Comparison of ENCODE assay signal across 27 mouse cellular contexts in the genomic region with DNA sequence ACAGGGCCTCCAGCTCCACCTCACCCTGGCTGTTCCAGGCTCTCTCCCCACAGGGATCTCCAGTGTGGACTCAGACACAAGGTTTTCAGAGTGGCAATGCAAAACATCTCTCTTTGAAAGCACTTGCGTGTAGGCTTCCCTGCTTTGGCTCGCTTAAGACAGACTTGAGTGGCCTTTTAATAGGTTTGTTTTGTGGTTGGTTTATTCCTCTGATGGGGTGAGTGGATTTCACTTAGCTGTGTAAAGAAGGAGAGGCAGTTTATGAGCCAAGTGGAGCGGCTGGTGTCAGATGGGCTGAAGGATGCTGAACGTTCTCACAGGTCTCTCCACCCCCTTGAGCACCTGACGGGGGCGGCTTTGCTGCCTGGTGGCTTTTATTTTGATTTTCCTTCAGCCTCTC. TPM values are rescaled to one million over a fixed set of nuclear protein-coding genes. Genes with fewer than 3 reads are reported as not detected.
DNase-seq lines count a peak whose midpoint lies in the region; ATAC-seq and TF ChIP-seq lines count a peak whose summit lies in the region.
"Had no signal": no experiment of that assay in that cellular context is flagged by ENCODE, and none has a peak within 500 bp of the region (broad histone marks: within the 10 kb centered on the region; RNA-seq: fewer than 3 reads in every experiment).

No protein-coding gene starts in this region.

- H3K4me3 ChIP-seq in limb, embryonic 12.5 days (replicated peaks): no peak overlapping the region
- no peak overlapping the region for H3K4me3 ChIP-seq in limb, embryonic 10.5 days
- H3K4me3 ChIP-seq in midbrain, embryonic 11.5 days (ENCODE audit: low read depth, low read length): no peak overlapping the region
- no peak overlapping the region for H3K4me3 ChIP-seq in midbrain, embryonic 15.5 days
- no peak overlapping the region for H3K4me3 ChIP-seq in liver, postnatal 0 days (ENCODE audit: low read depth, low read length)
- H3K4me3 ChIP-seq: embryonic facial prominence, embryonic 12.5 days; embryonic facial prominence, embryonic 15.5 days; gastrocnemius, adult 2 months; heart, embryonic 13.5 days had no signal

- H3K9ac ChIP-seq in limb, embryonic 12.5 days (replicated peaks): no peak overlapping the region
- H3K9ac ChIP-seq in midbrain, embryonic 11.5 days (ENCODE audit: low read length): no peak overlapping the region
- no peak overlapping the region for H3K9ac ChIP-seq in midbrain, embryonic 15.5 days
- no peak overlapping the region for H3K9ac ChIP-seq in liver, postnatal 0 days (replicated peaks)
- H3K9ac ChIP-seq: embryonic facial prominence, embryonic 12.5 days; embryonic facial prominence, embryonic 15.5 days; forebrain, postnatal 0 days; heart, embryonic 13.5 days; hindbrain, embryonic 14.5 days had no signal

- no peak for TF ChIP-seq EP300 in liver, postnatal 0 days (IDR thresholded peaks at IDR 0.05; ENCODE audit: low read depth)

- 0 out of 2 replicates have a peak overlapping the region, but pooled peaks have one; percentile 14 for H3K27ac ChIP-seq in limb, embryonic 12.5 days
- no peak overlapping the region for H3K27ac ChIP-seq in limb, embryonic 10.5 days
- no peak overlapping the region for H3K27ac ChIP-seq in midbrain, embryonic 11.5 days (ENCODE audit: low read depth, low read length)
- H3K27ac ChIP-seq in midbrain, embryonic 15.5 days: no peak overlapping the region
- H3K27ac ChIP-seq in liver, postnatal 0 days (ENCODE audit: low read depth): no peak overlapping the region
- H3K27ac ChIP-seq: embryonic facial prominence, embryonic 12.5 days; embryonic facial prominence, embryonic 15.5 days; heart, embryonic 13.5 days; hindbrain, embryonic 14.5 days; hindbrain, postnatal 0 days had no signal

- 72% methylated on average over 6 of the region's 6 CpGs for WGBS in limb, embryonic 12.5 days
- WGBS in limb, embryonic 10.5 days: 89% methylated on average over 6 of the region's 6 CpGs
- 88% methylated on average over 6 of the region's 6 CpGs for WGBS in midbrain, embryonic 11.5 days
- WGBS in midbrain, embryonic 15.5 days: 92% methylated on average over 6 of the region's 6 CpGs
- 85% methylated on average over 6 of the region's 6 CpGs for WGBS in liver, postnatal 0 days (ENCODE audit: insufficient replicate concordance)

- no peak for DNase-seq in limb, embryonic 10.5 days (ENCODE audit: low spot score)
- DNase-seq in midbrain, embryonic 11.5 days (ENCODE audit: low spot score, missing footprints): peak; percentile 49
- DNase-seq in lung, postnatal 36 days: peak; percentile 32
- no peak for DNase-seq in liver, postnatal 0 days
- DNase-seq: adrenal gland, postnatal 10 days; adrenal gland, postnatal 36 days; B cell, adult 2 months; cerebellum, adult 18-20 months; cerebellum, adult 9-10 months; cerebellum, postnatal 14 days; forebrain, postnatal 0 days; gastrocnemius, adult 2 months; gastrocnemius, postnatal 14 days; heart, adult 18-20 months; heart, postnatal 14 days; heart, postnatal 4 days had no signal

- no peaks in the 10 kb centered on the region for H3K36me3 ChIP-seq in limb, embryonic 12.5 days
- H3K36me3 ChIP-seq in limb, embryonic 10.5 days: no peaks in the 10 kb centered on the region
- no peaks in the 10 kb centered on the region for H3K36me3 ChIP-seq in midbrain, embryonic 11.5 days (ENCODE audit: control insufficient read depth, insufficient read depth, low read length)
- H3K36me3 ChIP-seq in midbrain, embryonic 15.5 days (replicated peaks): no peaks in the 10 kb centered on the region
- no peaks in the 10 kb centered on the region for H3K36me3 ChIP-seq in liver, postnatal 0 days (replicated peaks; ENCODE audit: insufficient read depth, low read length)
- H3K36me3 ChIP-seq: embryonic facial prominence, embryonic 12.5 days; embryonic facial prominence, embryonic 15.5 days; G1E; heart, embryonic 13.5 days had no signal

- no peaks in the 10 kb centered on the region for H3K9me3 ChIP-seq in limb, embryonic 12.5 days
- H3K9me3 ChIP-seq in limb, embryonic 10.5 days (replicated peaks): 0 out of 2 replicates have a peak, but pooled peaks cover 2% of the 10 kb centered on the region
- H3K9me3 ChIP-seq in midbrain, embryonic 11.5 days (ENCODE audit: control insufficient read depth, low read length): no peaks in the 10 kb centered on the region
- H3K9me3 ChIP-seq in midbrain, embryonic 15.5 days: no peaks in the 10 kb centered on the region
- no peaks in the 10 kb centered on the region for H3K9me3 ChIP-seq in liver, postnatal 0 days (ENCODE audit: low read length)
- H3K9me3 ChIP-seq: embryonic facial prominence, embryonic 12.5 days; embryonic facial prominence, embryonic 15.5 days; G1E; heart, embryonic 13.5 days had no signal

- H3K27me3 ChIP-seq in limb, embryonic 12.5 days: no peaks in the 10 kb centered on the region
- no peaks in the 10 kb centered on the region for H3K27me3 ChIP-seq in limb, embryonic 10.5 days (ENCODE audit: low read depth, poor library complexity, severe bottlenecking)
- no peaks in the 10 kb centered on the region for H3K27me3 ChIP-seq in midbrain, embryonic 11.5 days (ENCODE audit: control insufficient read depth, insufficient read depth, low read length)
- no peaks in the 10 kb centered on the region for H3K27me3 ChIP-seq in midbrain, embryonic 15.5 days (replicated peaks)
- no peaks in the 10 kb centered on the region for H3K27me3 ChIP-seq in liver, postnatal 0 days (ENCODE audit: insufficient read depth, low read length)
- H3K27me3 ChIP-seq: CH12.LX; embryonic facial prominence, embryonic 12.5 days; embryonic facial prominence, embryonic 15.5 days; heart, embryonic 13.5 days; Patski had no signal

- peaks cover 12% of the 10 kb centered on the region for H3K4me1 ChIP-seq in limb, embryonic 12.5 days (replicated peaks)
- peaks cover 8% of the 10 kb centered on the region for H3K4me1 ChIP-seq in limb, embryonic 10.5 days
- peaks cover under 1% of the 10 kb centered on the region; the same call in 1 of the 2 replicates for H3K4me1 ChIP-seq in midbrain, embryonic 11.5 days (ENCODE audit: control insufficient read depth, insufficient read depth, low read length)
- H3K4me1 ChIP-seq in midbrain, embryonic 15.5 days: peaks cover under 1% of the 10 kb centered on the region
- H3K4me1 ChIP-seq in liver, postnatal 0 days (ENCODE audit: insufficient read depth): 0 out of 2 replicates have a peak, but pooled peaks cover under 1% of the 10 kb centered on the region

- no peak overlapping the region for H3K4me2 ChIP-seq in limb, embryonic 12.5 days
- no peak overlapping the region for H3K4me2 ChIP-seq in midbrain, embryonic 11.5 days
- no peak overlapping the region for H3K4me2 ChIP-seq in midbrain, embryonic 15.5 days
- H3K4me2 ChIP-seq in liver, postnatal 0 days (ENCODE audit: low read depth, low read length): no peak overlapping the region
- H3K4me2 ChIP-seq: embryonic facial prominence, embryonic 12.5 days; embryonic facial prominence, embryonic 15.5 days; heart, embryonic 13.5 days; hindbrain, embryonic 14.5 days had no signal

- no peak for ATAC-seq in limb, embryonic 12.5 days (ENCODE audit: insufficient number of reproducible peaks, insufficient read depth, low FRiP score, low TSS enrichment, low read depth)
- ATAC-seq in midbrain, embryonic 11.5 days (ENCODE audit: low FRiP score): no peak
- no peak for ATAC-seq in midbrain, embryonic 15.5 days (replicated peaks)
- no peak for ATAC-seq in liver, postnatal 0 days
- ATAC-seq: forebrain, embryonic 14.5 days; forebrain, postnatal 0 days; hindbrain, postnatal 0 days; Patski had no signal

- no peak for TF ChIP-seq CTCF in liver, postnatal 0 days (IDR thresholded peaks at IDR 0.05; ENCODE audit: low read depth)

RNA-seq across cellular contexts. Expression of gene Dlg1, which starts 40.1 kb away (rescaled TPM):
- polyA plus RNA-seq in limb, embryonic 12.5 days (2016; fragmentation: Nextera tagmentation; extraction: Ambion mirVana): 42.2 and 42.9 TPM in 2 replicates
- polyA plus RNA-seq in limb, embryonic 10.5 days (2016; fragmentation: Nextera tagmentation; extraction: Ambion mirVana): 31.4 and 33.9 TPM in 2 replicates
- 19.3 and 21.0 TPM in 2 replicates for polyA plus RNA-seq in midbrain, embryonic 11.5 days (2014; fragmentation: Nextera tagmentation; extraction: Ambion mirVana)
- 13.2 and 13.3 TPM in 2 replicates for polyA plus RNA-seq in midbrain, embryonic 15.5 days (2015; fragmentation: Nextera tagmentation; extraction: Ambion mirVana)
- 4.5 and 5.6 TPM in 2 replicates for polyA plus RNA-seq in liver, postnatal 0 days (2015; fragmentation: Nextera tagmentation; extraction: Ambion mirVana)

Comparison
In these comparisons a context has a peak if more than half of its experiments do, and no peak if none do; other contexts are left out.
1. DNase-seq: peak in midbrain, embryonic 11.5 days (single experiment) and lung, postnatal 36 days (single experiment); none in limb, embryonic 10.5 days (single experiment) and liver, postnatal 0 days (single experiment).